16 mouse cellular contexts compared by ENCODE assay signal in the genomic region with DNA sequence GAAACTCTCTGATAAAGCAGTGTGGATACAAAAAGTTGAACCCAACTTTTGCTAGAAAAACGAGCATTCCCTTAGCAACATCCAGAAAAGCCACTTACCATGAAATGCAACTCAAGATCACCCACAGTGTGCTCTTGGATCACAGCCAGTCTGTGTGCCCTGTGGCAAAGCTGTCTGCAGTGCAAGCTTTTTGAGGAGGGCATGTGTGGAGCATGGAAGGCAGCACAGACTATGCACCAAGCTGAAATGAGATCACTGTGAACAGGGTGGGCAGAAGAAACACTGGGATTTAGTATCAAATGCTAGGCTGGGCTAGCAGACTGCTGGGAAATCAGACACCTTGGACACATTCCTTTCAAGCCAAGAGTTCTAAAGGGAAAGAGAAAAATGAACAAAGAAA.
DNase-seq lines count a peak whose midpoint lies in the region; ATAC-seq and TF ChIP-seq lines count a peak whose summit lies in the region.
"Had no signal": no experiment of that assay in that cellular context is flagged by ENCODE, and none has a peak within 500 bp of the region (broad histone marks: within the 10 kb centered on the region; RNA-seq: fewer than 3 reads in every experiment).

No protein-coding gene starts in this region.

- no peak overlapping the region for H3K4me3 ChIP-seq in embryonic facial prominence, embryonic 11.5 days (ENCODE audit: low read depth, low read length)
- no peak overlapping the region for H3K4me3 ChIP-seq in embryonic facial prominence, embryonic 10.5 days
- no peak overlapping the region for H3K4me3 ChIP-seq in kidney, adult 2 months (ENCODE audit: insufficient read depth, low read depth, low read length)
- no peak overlapping the region for H3K4me3 ChIP-seq in kidney, embryonic 16.5 days (ENCODE audit: low read length)
- H3K4me3 ChIP-seq: liver, embryonic 13.5 days; megakaryocyte, embryonic 14.5 days had no signal

- no peak for TF ChIP-seq POLR2A in kidney, adult 2 months (IDR thresholded peaks at IDR 0.05; ENCODE audit: low read depth, low read length)

- peak; percentile 76; the same call in 1 of the 2 replicates for ATAC-seq in embryonic facial prominence, embryonic 11.5 days (replicated peaks; ENCODE audit: insufficient number of reproducible peaks, low FRiP score, low TSS enrichment, low read depth)
- no peak for ATAC-seq in kidney, embryonic 16.5 days (ENCODE audit: low FRiP score, low TSS enrichment)
- ATAC-seq: intestine, embryonic 16.5 days; lung, postnatal 0 days had no signal

- H3K27ac ChIP-seq in embryonic facial prominence, embryonic 11.5 days (replicated peaks; ENCODE audit: low read depth, low read length), result no peak overlapping the region
- H3K27ac ChIP-seq in embryonic facial prominence, embryonic 10.5 days (replicated peaks), result no peak overlapping the region
- no peak overlapping the region for H3K27ac ChIP-seq in kidney, adult 2 months (ENCODE audit: insufficient read depth, low read depth, low read length)
- H3K27ac ChIP-seq in kidney, embryonic 16.5 days (ENCODE audit: low read length), result no peak overlapping the region
- H3K27ac ChIP-seq: liver, embryonic 13.5 days had no signal

- H3K4me1 ChIP-seq in embryonic facial prominence, embryonic 11.5 days (ENCODE audit: control insufficient read depth, insufficient read depth, low read length), result no peaks in the 10 kb centered on the region
- no peaks in the 10 kb centered on the region for H3K4me1 ChIP-seq in embryonic facial prominence, embryonic 10.5 days
- H3K4me1 ChIP-seq in kidney, adult 2 months (ENCODE audit: control insufficient read depth, insufficient read depth, low read length), result no peaks in the 10 kb centered on the region
- no peaks in the 10 kb centered on the region for H3K4me1 ChIP-seq in kidney, embryonic 16.5 days (ENCODE audit: insufficient read depth, low read length)
- H3K4me1 ChIP-seq: liver, embryonic 13.5 days; megakaryocyte, embryonic 14.5 days had no signal

- no peaks in the 10 kb centered on the region for H3K27me3 ChIP-seq in embryonic facial prominence, embryonic 11.5 days (ENCODE audit: control insufficient read depth, insufficient read depth, low read length)
- H3K27me3 ChIP-seq in embryonic facial prominence, embryonic 10.5 days (replicated peaks; ENCODE audit: low read depth, poor library complexity, severe bottlenecking), result no peaks in the 10 kb centered on the region
- no peaks in the 10 kb centered on the region for H3K27me3 ChIP-seq in kidney, adult 2 months (replicated peaks; ENCODE audit: control insufficient read depth, insufficient read depth, low read length)
- H3K27me3 ChIP-seq in kidney, embryonic 16.5 days (ENCODE audit: insufficient read depth, low read length), result no peaks in the 10 kb centered on the region
- H3K27me3 ChIP-seq: liver, embryonic 13.5 days; megakaryocyte, embryonic 14.5 days had no signal

- peak; percentile 4 for DNase-seq in embryonic facial prominence, embryonic 11.5 days (ENCODE audit: low spot score)
- no peak for DNase-seq in embryonic facial prominence, embryonic 10.5 days (ENCODE audit: low spot score)
- peak; percentile 3 for DNase-seq in kidney, adult 2 months
- DNase-seq in retina, postnatal 1 day, result peak; percentile 1
- no peak for DNase-seq in retina, embryonic 14.5 days (ENCODE audit: low spot score)
- DNase-seq in thymus, postnatal 0 days (ENCODE audit: low spot score), result no peak
- DNase-seq in thymus, postnatal 25 days, result no peak
- DNase-seq: adrenal gland, adult 8-10 months; heart, adult 11 months; heart, postnatal 10 days; liver, embryonic 13.5 days; thymus, postnatal 14 days had no signal

- TF ChIP-seq CTCF in kidney, adult 2 months (conservative IDR thresholded peaks at IDR 0.05; ENCODE audit: insufficient read depth, insufficient read length, low read depth, low read length), result no peak

- no peaks in the 10 kb centered on the region for H3K36me3 ChIP-seq in embryonic facial prominence, embryonic 11.5 days (replicated peaks; ENCODE audit: control insufficient read depth, insufficient read depth, low read depth, low read length)
- H3K36me3 ChIP-seq in embryonic facial prominence, embryonic 10.5 days (replicated peaks), result no peaks in the 10 kb centered on the region
- H3K36me3 ChIP-seq in kidney, adult 2 months (ENCODE audit: control insufficient read depth, insufficient read depth, low read length), result no peaks in the 10 kb centered on the region
- no peaks in the 10 kb centered on the region for H3K36me3 ChIP-seq in kidney, embryonic 16.5 days (ENCODE audit: insufficient read depth, low read length)
- H3K36me3 ChIP-seq: liver, embryonic 13.5 days had no signal

- H3K9ac ChIP-seq in embryonic facial prominence, embryonic 11.5 days (replicated peaks; ENCODE audit: low read length), result no peak overlapping the region
- no peak overlapping the region for H3K9ac ChIP-seq in kidney, embryonic 16.5 days (replicated peaks; ENCODE audit: low read length)
- H3K9ac ChIP-seq: liver, embryonic 13.5 days had no signal

- WGBS in embryonic facial prominence, embryonic 11.5 days, result 51% methylated on average over 1 of the region's 1 CpGs
- WGBS in embryonic facial prominence, embryonic 10.5 days, result 58% methylated on average over 1 of the region's 1 CpGs
- WGBS in kidney, adult 2 months, result 23% methylated on average over 1 of the region's 1 CpGs
- 38% methylated on average over 1 of the region's 1 CpGs for WGBS in kidney, embryonic 16.5 days

- no peak overlapping the region for H3K4me2 ChIP-seq in embryonic facial prominence, embryonic 11.5 days (ENCODE audit: low read depth, low read length)
- no peak overlapping the region for H3K4me2 ChIP-seq in kidney, embryonic 16.5 days (replicated peaks; ENCODE audit: low read depth, low read length)
- H3K4me2 ChIP-seq: liver, embryonic 13.5 days had no signal

- H3K9me3 ChIP-seq in embryonic facial prominence, embryonic 11.5 days (replicated peaks; ENCODE audit: control insufficient read depth, low read length), result no peaks in the 10 kb centered on the region
- H3K9me3 ChIP-seq in embryonic facial prominence, embryonic 10.5 days, result no peaks in the 10 kb centered on the region
- H3K9me3 ChIP-seq in kidney, embryonic 16.5 days (ENCODE audit: low read length), result no peaks in the 10 kb centered on the region
- H3K9me3 ChIP-seq: liver, embryonic 13.5 days had no signal

Comparison
In these comparisons a context has a peak if more than half of its experiments do, and no peak if none do; other contexts are left out.
1. DNase-seq: peak in embryonic facial prominence, embryonic 11.5 days (single experiment), kidney, adult 2 months (single experiment) and retina, postnatal 1 day (single experiment); none in embryonic facial prominence, embryonic 10.5 days (single experiment), retina, embryonic 14.5 days (single experiment), thymus, postnatal 0 days (single experiment) and thymus, postnatal 25 days (single experiment).